Mouse (Mus musculus): Measurements from ENCODE around the gene Numa1. TPM values are rescaled to one million over a fixed set of nuclear protein-coding genes. Genes with fewer than 3 reads are reported as not detected.
"Not testable (repeated sequence)": the region's sequence is repeated elsewhere in the genome, so short reads cannot be mapped to it uniquely, and the experiment has no call there.

Numa1 gene
- total RNA-seq, 2 experiments from 2014 or later: 115 to 123 TPM

- no peak for DNase-seq (ENCODE audit: low spot score in 2 of 2)
These were observed 2.0 kb downstream of the Numa1 start for GRCm38 (mm10) chr7:101935957-101936356.

- DNase-seq (ENCODE audit: low spot score in 2 of 2): no peak
These were observed 3.1 kb downstream of the Numa1 start for GRCm38 (mm10) chr7:101936996-101937395.

DNA sequence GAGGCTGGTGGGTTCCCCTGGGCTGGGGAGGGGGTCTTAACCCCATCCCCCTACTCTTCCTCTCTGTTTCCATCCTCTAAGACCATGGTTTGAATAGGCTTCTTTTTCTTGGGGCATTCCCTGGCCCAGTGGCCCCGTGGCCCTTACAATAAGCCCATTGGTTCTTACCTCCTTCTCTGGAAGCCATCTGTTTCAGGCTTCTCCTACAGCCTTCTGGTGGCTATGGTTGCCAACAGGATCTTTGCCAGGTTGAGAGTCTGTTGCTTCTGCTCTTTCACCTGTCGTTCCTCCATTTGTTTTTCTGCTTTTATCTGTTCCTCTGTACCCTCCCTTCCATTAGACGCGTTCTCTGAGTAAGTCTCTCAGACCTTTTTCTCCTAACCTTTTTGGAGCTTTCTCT is 3.7 kb downstream of the Numa1 start:
- DNase-seq (ENCODE audit: low spot score in 2 of 2): no peak

GRCm38 (mm10) chr7:101938348-101938747 is 4.4 kb downstream of the Numa1 start:
- DNase-seq (ENCODE audit: low spot score in 2 of 2): no peak

DNA sequence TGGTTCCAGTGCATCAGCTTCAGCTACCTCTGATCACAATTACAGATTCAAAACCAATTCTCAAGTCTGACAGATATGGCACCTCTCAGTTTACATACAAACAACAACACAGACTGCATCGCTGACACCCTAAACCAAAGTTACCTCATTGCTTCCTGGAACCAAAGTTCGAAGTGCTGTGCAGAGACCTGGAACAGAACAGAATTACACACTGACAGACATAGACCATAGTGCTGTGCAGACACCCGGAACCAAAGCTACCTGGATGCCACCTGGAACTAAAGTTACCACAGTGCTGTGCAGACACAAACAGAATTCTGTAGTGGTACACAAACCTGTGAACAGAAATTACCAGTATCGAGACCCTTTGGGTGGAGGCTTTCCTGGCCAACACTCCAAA is 5.8 kb downstream of the Numa1 start:
- no peak for DNase-seq (ENCODE audit: low spot score in 2 of 2)

DNA sequence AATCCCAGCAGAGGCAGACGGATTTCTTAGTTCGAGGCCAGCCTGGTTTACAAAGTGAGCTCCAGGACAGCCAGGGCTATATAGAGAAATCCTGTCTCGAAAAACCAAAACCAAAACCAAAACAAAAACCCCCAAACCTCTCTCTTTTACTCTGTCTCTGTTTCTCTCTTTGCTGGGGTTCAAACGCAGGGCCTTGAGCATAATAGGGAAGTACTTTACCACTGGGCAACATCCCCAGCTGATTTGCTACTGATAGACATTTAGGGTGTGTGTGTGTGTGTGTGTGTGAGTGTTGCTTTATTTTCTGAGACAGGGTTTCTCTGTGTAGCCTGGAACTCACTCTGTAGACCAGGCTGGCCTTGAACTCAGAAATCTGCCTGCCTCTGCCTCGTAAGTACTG is 15.1 kb downstream of the Numa1 start:
- DNase-seq (ENCODE audit: low spot score in 2 of 2): not testable (repeated sequence)

GRCm38 (mm10) chr7:101951648-101952047 is 17.7 kb downstream of the Numa1 start:
- no peak for DNase-seq (ENCODE audit: low spot score in 2 of 2)

- no peak for DNase-seq (ENCODE audit: low spot score in 2 of 2)
These were observed 18.2 kb downstream of the Numa1 start for GRCm38 (mm10) chr7:101952098-101952497.

DNA sequence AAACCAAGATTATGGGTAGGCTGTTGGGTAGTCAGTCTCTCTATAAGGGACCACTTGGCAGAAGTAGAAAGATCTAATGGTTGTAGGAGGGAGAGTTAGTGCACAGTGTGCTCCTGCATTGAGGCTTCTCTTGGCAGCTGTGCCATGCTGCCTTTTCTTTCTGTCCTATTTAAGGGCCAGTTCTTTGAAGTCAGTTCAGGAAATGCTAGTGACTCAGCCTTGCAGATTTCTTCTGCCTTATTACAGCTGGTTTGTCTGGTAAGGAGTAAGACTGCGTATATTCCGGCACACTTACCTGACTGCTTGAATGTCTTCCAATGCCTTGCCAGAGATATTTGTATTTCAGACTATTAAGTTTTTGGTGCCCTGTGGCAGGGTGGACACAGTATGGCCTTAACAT is 20.3 kb downstream of the Numa1 start:
- DNase-seq (ENCODE audit: low spot score in 2 of 2): no peak

- no peak for DNase-seq (ENCODE audit: low spot score in 2 of 2)
These were observed 21.4 kb downstream of the Numa1 start for GRCm38 (mm10) chr7:101955276-101955675.

GRCm38 (mm10) chr7:101955862-101956261 is 22.0 kb downstream of the Numa1 start:
- DNase-seq (ENCODE audit: low spot score in 2 of 2): no peak

GRCm38 (mm10) chr7:101956481-101956880 is 22.6 kb downstream of the Numa1 start:
- no peak for DNase-seq (ENCODE audit: low spot score in 2 of 2)

- no peak for DNase-seq (ENCODE audit: low spot score in 2 of 2)
These were observed 23.0 kb downstream of the Numa1 start for GRCm38 (mm10) chr7:101956911-101957310.

- no peak for DNase-seq (ENCODE audit: low spot score in 2 of 2)
These were observed 28.9 kb downstream of the Numa1 start for GRCm38 (mm10) chr7:101962829-101963228.

DNA sequence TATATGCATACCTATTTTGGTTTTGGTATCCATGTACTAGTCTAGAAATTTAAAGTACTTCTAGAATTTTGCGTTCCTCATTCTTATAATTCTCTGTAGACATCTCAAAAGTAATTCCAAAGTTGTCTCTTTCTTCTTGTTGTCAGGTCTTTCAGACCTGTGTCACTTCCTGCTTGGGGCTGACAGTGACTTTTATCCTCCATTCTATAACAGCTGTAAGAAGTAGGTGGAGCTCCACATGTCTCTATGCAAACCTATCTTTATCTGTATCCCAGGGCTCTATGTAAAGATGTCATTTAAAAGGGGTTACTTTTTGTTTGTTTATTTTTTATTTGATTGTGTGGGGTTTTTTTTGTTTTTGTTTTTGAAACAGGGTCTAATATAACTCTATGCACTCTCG is 29.7 kb downstream of the Numa1 start:
- no peak for DNase-seq (ENCODE audit: low spot score in 2 of 2)

- DNase-seq (ENCODE audit: low spot score in 2 of 2): no peak
These were observed 30.6 kb downstream of the Numa1 start for GRCm38 (mm10) chr7:101964551-101964950.

DNA sequence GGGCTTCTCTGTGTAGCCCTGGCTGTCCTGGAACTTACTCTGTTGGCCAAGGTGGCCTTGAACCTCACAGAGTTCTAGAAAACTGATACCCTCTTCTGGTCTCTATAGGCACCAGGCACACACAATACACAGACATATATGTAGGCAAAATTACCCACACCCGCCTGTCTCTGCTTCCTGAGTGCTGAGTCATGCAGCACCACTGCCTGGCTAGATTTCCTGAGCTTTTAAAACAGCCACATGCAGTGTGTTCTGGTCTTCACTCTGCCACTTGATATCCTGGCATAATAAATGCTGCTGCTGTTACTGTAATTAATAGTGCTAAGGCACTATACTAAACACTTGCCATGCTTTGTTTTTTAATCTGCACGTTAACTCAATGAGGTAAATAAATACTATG is 31.7 kb downstream of the Numa1 start:
- DNase-seq (ENCODE audit: low spot score in 2 of 2): no peak

DNA sequence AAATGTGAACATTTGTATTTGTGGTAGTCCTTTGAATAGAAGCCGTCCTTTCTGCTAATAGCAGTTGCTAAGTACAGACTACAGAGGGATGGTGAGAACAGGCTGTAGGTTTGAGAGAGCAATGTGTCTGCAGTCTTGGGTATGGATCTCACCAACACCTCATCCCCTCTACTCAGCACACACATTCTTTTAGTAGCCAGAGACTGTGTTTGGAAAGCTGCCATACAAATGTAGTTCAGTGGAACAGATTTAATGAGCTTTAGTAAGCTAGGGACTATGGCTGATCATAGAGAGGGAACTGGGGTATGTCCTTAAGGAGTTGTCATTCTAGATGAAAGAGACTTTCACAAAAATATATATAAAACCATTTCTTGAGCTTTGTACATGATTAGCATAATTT is 33.3 kb downstream of the Numa1 start:
- DNase-seq (ENCODE audit: low spot score in 2 of 2): no peak

GRCm38 (mm10) chr7:101968751-101969150 is 34.8 kb downstream of the Numa1 start:
- DNase-seq (ENCODE audit: low spot score in 2 of 2): no peak

GRCm38 (mm10) chr7:101969694-101970428 is 36.0 kb downstream of the Numa1 start:
- DNase-seq (ENCODE audit: low spot score in 2 of 2): peak; percentile 67 to 88

DNA sequence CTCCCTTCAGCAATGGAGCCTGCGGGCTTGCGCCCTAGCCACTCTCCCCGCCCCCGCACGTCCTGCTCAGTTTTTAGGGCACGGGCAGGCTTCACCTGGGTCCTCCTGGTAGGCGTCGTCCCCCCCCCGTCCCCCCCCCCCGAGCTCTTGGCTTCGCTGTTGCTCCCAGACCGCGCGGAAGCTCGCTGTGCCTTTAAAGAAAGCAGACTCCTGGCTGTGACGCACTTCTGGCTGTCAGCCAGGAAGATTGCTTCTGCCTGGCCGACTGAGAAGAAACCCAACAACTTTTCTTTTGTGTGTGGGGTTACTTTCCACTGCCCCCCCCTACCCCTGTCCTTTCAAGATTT is 36.5 kb downstream of the Numa1 start:
- peak; percentile 84 to 92 for DNase-seq (ENCODE audit: low spot score in 2 of 2)

DNA sequence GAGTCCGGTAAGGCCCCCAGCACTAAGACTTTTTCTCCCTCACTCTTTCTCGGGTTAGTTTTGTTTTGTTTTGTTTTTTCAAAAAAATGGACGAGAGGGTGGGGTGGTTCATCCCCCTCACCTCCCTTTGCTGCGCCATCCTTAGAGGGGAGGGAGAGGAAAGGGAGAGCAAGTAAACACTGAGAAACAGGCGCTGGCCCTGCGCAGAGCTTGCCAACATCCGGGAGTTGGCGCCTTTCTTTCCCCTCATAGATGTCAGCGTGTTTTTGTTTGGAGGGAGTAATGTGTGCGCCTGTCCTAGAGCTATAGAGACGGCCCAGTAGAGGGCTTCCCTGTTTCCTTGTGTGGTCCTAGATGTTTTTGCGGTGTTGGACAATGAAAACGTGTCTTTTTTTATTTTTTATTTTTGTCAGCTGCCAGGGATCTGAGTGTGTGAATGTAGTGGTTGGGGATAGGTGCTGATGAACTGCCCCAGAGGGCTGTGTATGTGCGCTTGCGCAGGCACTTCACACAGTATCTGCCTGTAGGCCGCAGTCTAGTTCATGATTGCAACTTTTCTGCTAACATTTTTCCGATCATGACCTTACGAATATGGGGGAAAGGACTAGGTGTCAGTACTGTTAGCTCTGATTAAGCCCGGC is 37.0 kb downstream of the Numa1 start:
- DNase-seq (ENCODE audit: low spot score in 2 of 2): peak; percentile 56 to 82

- DNase-seq (ENCODE audit: low spot score in 2 of 2): no peak
These were observed 37.8 kb downstream of the Numa1 start for GRCm38 (mm10) chr7:101971721-101972120.
